Mouse (Mus musculus): ENCODE results near the gene Serac1. TPM values are rescaled to one million over a fixed set of nuclear protein-coding genes. Genes with fewer than 3 reads are reported as not detected.

The Serac1 gene
- polyA plus RNA-seq, 2 experiments: 0.69 to 1.6 TPM

DNA sequence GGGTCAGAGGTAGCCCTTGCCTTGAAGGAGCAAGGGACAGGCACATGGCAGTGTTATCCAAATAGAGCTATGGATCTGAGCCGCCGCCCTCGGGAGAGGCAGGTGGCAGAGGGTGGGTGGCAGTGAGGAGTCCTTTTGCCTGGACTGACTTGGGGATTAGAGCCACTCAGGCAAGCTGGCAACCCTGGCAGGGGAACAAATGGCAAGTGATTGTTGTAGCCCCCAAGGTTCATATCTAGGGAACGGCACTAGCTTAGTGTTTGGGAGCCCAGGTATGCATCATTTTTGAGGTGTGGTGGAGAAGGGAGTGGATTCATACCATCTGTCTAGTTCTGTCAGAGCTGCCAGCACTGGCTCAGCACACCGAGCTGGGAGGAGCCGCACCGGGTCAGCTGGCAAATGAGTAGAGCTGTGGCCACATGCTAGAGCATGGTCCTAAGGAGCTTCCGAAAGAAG is 78.6 kb downstream of the Serac1 start:
- WGBS (ENCODE audit: insufficient replicate concordance): 65% methylated on average over 8 of the region's 8 CpGs
- Histone ChIP-seq H3K27ac (no peak overlapping the region), H3K9ac (replicated peaks) (no peak overlapping the region)

DNA sequence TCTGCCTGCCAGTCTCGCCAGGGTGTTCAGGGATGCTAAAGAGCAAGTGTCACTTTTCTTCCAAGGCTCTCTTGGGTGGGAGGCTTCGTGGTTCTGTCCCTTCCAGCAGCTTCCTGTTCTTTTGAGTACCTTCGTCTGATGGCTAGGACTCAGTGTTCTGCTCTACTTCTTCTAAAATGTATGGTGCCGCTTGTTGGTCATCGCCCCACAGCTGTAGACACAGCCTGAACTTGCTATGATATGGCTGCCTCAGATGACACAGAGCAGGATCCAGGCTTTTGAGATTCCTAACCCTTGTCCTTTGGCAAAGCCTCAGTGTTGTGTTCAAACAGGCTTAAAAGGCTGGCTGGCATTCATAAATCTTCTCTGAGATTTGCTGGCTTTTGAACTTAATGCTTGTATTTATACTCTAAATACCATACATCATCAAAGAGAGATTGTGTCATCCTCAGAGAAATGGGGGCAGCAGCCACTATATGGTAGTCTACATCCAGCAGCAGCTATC is 80.5 kb downstream of the Serac1 start:
- no peak overlapping the region for H3K4me2 ChIP-seq (ENCODE audit: low read depth)
- WGBS (ENCODE audit: insufficient replicate concordance): 38% methylated on average over 5 of the region's 5 CpGs
- ATAC-seq (ENCODE audit: insufficient read depth): no peak
- TF ChIP-seq EP300 (IDR thresholded peaks at IDR 0.05; ENCODE audit: low read depth) (no peak), CTCF (IDR thresholded peaks at IDR 0.05; ENCODE audit: low read depth) (no peak)
- H3K9me3 ChIP-seq (ENCODE audit: control insufficient read depth, low read length): no peaks in the 10 kb centered on the region
- H3K4me1 ChIP-seq (replicated peaks; ENCODE audit: control insufficient read depth in 2 of 2, insufficient read depth in 2 of 2, low read length in 1 of 2): no peaks in the 10 kb centered on the region
- H3K27ac ChIP-seq: no peak overlapping the region
- no peak overlapping the region for H3K4me3 ChIP-seq (ENCODE audit: insufficient read depth in 1 of 2, low read depth in 2 of 2, low read length in 2 of 2)
- no peaks in the 10 kb centered on the region for H3K36me3 ChIP-seq (replicated peaks; ENCODE audit: control insufficient read depth, insufficient read depth, low read depth)
- H3K9ac ChIP-seq (replicated peaks): no peak overlapping the region
- H3K27me3 ChIP-seq (ENCODE audit: control insufficient read depth, insufficient read depth, low read length): no peaks in the 10 kb centered on the region
- DNase-seq (ENCODE audit: low read depth in 3 of 3, low spot score in 3 of 3): no peak

More for the DNA sequence above, 78.6 kb downstream of the Serac1 start:
- Histone ChIP-seq H3K4me3 (ENCODE audit: insufficient read depth in 1 of 2, low read depth in 2 of 2, low read length in 2 of 2) (no peak overlapping the region), H3K4me1 (replicated peaks; ENCODE audit: control insufficient read depth in 2 of 2, insufficient read depth in 2 of 2, low read length in 1 of 2) (peaks cover 3 to 8% of the 10 kb centered on the region in 2 experiments; a peak in 3 of 4 replicates), H3K9me3 (ENCODE audit: control insufficient read depth, low read length) (no peaks in the 10 kb centered on the region), H3K4me2 (ENCODE audit: low read depth) (no peak overlapping the region), H3K36me3 (replicated peaks; ENCODE audit: control insufficient read depth, insufficient read depth, low read depth) (no peaks in the 10 kb centered on the region), H3K27me3 (ENCODE audit: control insufficient read depth, insufficient read depth, low read length) (no peaks in the 10 kb centered on the region)
- ATAC-seq (ENCODE audit: insufficient read depth) (no peak), DNase-seq (ENCODE audit: low read depth in 3 of 3, low spot score in 3 of 3) (no peak)
- TF ChIP-seq EP300 (IDR thresholded peaks at IDR 0.05; ENCODE audit: low read depth): no peak
- TF ChIP-seq CTCF (IDR thresholded peaks at IDR 0.05; ENCODE audit: low read depth): no peak

DNA sequence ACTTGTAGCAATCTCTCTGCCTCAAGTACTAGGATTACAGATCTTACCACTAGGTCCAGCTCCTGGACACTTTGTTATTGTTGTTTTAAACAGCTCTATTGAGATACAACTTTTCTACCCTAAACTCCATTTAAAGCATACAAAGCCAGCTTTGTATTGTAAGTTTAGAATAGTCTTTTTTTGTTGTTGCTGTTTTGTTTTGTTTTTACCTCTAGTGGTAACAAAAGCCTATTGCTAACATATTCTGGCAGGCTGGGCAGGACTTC is 81.4 kb downstream of the Serac1 start:
- TF ChIP-seq EP300 (IDR thresholded peaks at IDR 0.05; ENCODE audit: low read depth): no peak
- no peak for TF ChIP-seq CTCF (IDR thresholded peaks at IDR 0.05; ENCODE audit: low read depth)
- H3K4me2 ChIP-seq (ENCODE audit: low read depth): no peak overlapping the region
- ATAC-seq (ENCODE audit: insufficient read depth) (no peak), DNase-seq (ENCODE audit: low read depth in 3 of 3, low spot score in 3 of 3) (no peak)
- H3K4me1 ChIP-seq (replicated peaks; ENCODE audit: control insufficient read depth in 2 of 2, insufficient read depth in 2 of 2, low read length in 1 of 2): no peaks in the 10 kb centered on the region
- H3K4me3 ChIP-seq (ENCODE audit: insufficient read depth in 1 of 2, low read depth in 2 of 2, low read length in 2 of 2): no peak overlapping the region
- H3K27ac ChIP-seq: no peak overlapping the region
- no peaks in the 10 kb centered on the region for H3K36me3 ChIP-seq (replicated peaks; ENCODE audit: control insufficient read depth, insufficient read depth, low read depth)
- H3K27me3 ChIP-seq (ENCODE audit: control insufficient read depth, insufficient read depth, low read length): no peaks in the 10 kb centered on the region
- H3K9ac ChIP-seq (replicated peaks): no peak overlapping the region
- no peaks in the 10 kb centered on the region for H3K9me3 ChIP-seq (ENCODE audit: control insufficient read depth, low read length)

DNA sequence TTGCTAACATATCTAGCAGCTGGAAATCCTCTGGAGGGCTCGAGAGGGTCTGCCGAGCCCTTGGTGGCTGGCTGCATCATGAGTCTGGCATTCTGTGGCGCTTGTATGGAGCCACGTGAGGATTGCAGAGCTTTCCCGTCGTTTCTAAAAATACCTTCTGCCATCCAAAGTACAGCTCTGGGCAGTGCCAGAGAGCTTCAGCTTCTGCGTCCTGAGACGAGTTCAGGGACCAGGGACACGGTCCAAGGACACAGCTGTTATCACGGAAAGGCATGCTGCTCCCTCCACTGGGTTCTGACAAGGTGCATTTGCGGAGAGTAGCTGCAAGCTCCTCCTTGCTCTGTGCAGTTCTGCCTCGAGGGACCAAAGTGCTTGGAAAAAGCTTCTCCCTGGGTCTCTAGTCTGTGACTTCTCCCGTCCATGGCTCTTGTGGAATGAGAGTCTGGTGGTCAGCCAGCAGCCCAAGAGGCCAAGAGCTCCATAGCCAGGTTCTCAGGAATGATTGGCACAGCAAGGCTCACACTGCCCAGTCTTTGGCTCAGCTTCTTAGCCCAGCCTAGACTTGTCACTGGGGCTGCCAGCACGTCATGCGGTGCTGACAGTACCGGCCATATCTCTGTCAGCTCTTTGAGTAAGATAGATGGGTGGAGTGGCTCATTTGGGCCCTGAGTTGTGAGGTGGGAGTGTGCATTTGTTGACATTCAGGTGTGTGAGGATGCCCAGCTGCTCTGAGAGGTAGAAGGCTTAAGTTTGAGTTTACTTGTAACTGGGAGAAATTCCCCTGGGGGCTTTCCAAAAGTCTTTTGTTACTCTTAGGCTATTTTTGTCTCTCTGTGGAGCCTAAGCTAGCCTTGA is 81.9 kb downstream of the Serac1 start:
- TF ChIP-seq EP300 (IDR thresholded peaks at IDR 0.05; ENCODE audit: low read depth): no peak
- TF ChIP-seq CTCF (IDR thresholded peaks at IDR 0.05; ENCODE audit: low read depth): no peak
- no peak overlapping the region for H3K9ac ChIP-seq (replicated peaks)
- H3K36me3 ChIP-seq (replicated peaks; ENCODE audit: control insufficient read depth, insufficient read depth, low read depth): no peaks in the 10 kb centered on the region
- no peaks in the 10 kb centered on the region for H3K4me1 ChIP-seq (replicated peaks; ENCODE audit: control insufficient read depth in 2 of 2, insufficient read depth in 2 of 2, low read length in 1 of 2)
- H3K27me3 ChIP-seq (ENCODE audit: control insufficient read depth, insufficient read depth, low read length): no peaks in the 10 kb centered on the region
- DNase-seq (ENCODE audit: low read depth in 3 of 3, low spot score in 3 of 3) (no peak), ATAC-seq (ENCODE audit: insufficient read depth) (no peak)
- H3K9me3 ChIP-seq (ENCODE audit: control insufficient read depth, low read length): no peaks in the 10 kb centered on the region
- H3K27ac ChIP-seq: no peak overlapping the region
- 58% methylated on average over 16 of the region's 16 CpGs for WGBS (ENCODE audit: insufficient replicate concordance)
- H3K4me3 ChIP-seq (ENCODE audit: insufficient read depth in 1 of 2, low read depth in 2 of 2, low read length in 2 of 2): no peak overlapping the region
- H3K4me2 ChIP-seq (ENCODE audit: low read depth): no peak overlapping the region

DNA sequence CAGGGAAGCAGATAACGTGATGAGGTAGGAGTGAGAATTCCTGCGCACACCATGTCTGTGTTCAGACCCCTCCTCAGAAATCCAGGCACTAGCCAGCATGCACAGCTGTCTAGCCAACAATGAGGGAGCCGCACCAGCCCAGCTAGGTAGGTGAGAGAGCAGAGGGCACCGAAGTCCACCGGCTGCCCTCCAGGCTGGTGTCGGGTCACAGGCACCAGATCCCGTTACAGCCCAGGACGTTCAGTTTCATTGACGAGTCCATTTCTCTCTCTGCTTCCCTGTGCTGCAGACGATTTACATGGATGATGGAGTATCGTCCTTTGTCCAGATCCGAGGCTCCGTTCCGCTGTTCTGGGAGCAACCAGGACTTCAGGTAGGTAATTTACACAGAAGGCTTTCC is 83.0 kb downstream of the Serac1 start:
- Histone ChIP-seq H3K4me1 (replicated peaks; ENCODE audit: control insufficient read depth in 2 of 2, insufficient read depth in 2 of 2, low read length in 1 of 2) (no peaks in the 10 kb centered on the region), H3K4me2 (ENCODE audit: low read depth) (no peak overlapping the region), H3K27me3 (ENCODE audit: control insufficient read depth, insufficient read depth, low read length) (no peaks in the 10 kb centered on the region), H3K9ac (replicated peaks) (no peak overlapping the region), H3K36me3 (replicated peaks; ENCODE audit: control insufficient read depth, insufficient read depth, low read depth) (no peaks in the 10 kb centered on the region), H3K9me3 (ENCODE audit: control insufficient read depth, low read length) (no peaks in the 10 kb centered on the region), H3K27ac (no peak overlapping the region), H3K4me3 (ENCODE audit: insufficient read depth in 1 of 2, low read depth in 2 of 2, low read length in 2 of 2) (no peak overlapping the region)
- WGBS (ENCODE audit: insufficient replicate concordance): 74% methylated on average over 14 of the region's 14 CpGs
- ATAC-seq (ENCODE audit: insufficient read depth) (no peak), DNase-seq (ENCODE audit: low read depth in 3 of 3, low spot score in 3 of 3) (no peak)
- TF ChIP-seq EP300 (IDR thresholded peaks at IDR 0.05; ENCODE audit: low read depth): no peak
- no peak for TF ChIP-seq CTCF (IDR thresholded peaks at IDR 0.05; ENCODE audit: low read depth)

Measured in liver, embryonic 14.5 days (tissue).